Mouse (Mus musculus) hindbrain, postnatal 0 days (tissue): Measurements from ENCODE around the gene Iba57. TPM values are rescaled to one million over a fixed set of nuclear protein-coding genes. Genes with fewer than 3 reads are reported as not detected.
"Not testable (repeated sequence)": the region's sequence is repeated elsewhere in the genome, so short reads cannot be mapped to it uniquely, and the experiment has no call there.

Experiments
- ATAC-seq: fragments of 200-750 bp; cut with Nextera tagmentation; 2 replicates; pipeline ENCODE4 v1.8.0; 2017; ENCODE audit warnings: mild to moderate bottlenecking, moderate TSS enrichment, moderate library complexity
- DNase-seq: peaks from one replicate; pipeline ENCODE4 v3.0.0-alpha.2; 2015; ENCODE audit warnings: low spot score
- H3K27ac ChIP-seq: fragments of 300-500 bp; sonication (generic); 2 replicates; pipeline ENCODE4 v1.5.1; 2014; ENCODE audit warnings: mild to moderate bottlenecking
- H3K27me3 ChIP-seq: fragments of 300-500 bp; sonication (generic); 2 replicates; pipeline ENCODE4 v1.6.1; 2014; ENCODE audit warnings: low read length, mixed read lengths; ENCODE audit not compliant: insufficient read depth
- H3K36me3 ChIP-seq: fragments of 300-500 bp; sonication (generic); 2 replicates; pipeline ENCODE4 v1.6.1; 2014; ENCODE audit warnings: low read length, mixed read lengths; ENCODE audit not compliant: insufficient read depth
- H3K4me1 ChIP-seq: fragments of 300-500 bp; sonication (generic); 2 replicates; pipeline ENCODE4 v1.6.1; 2014; ENCODE audit warnings: antibody characterized with exemption, low read length, mixed read lengths; ENCODE audit not compliant: insufficient read depth
- H3K4me2 ChIP-seq: fragments of 300-500 bp; sonication (generic); 2 replicates; pipeline ENCODE4 v1.6.1; 2014; ENCODE audit warnings: low read depth, mild to moderate bottlenecking, low read length, moderate library complexity, mixed read lengths
- H3K4me3 ChIP-seq: fragments of 300-500 bp; sonication (generic); 2 replicates; pipeline ENCODE4 v1.5.1; 2014; ENCODE audit warnings: low read length
- H3K9ac ChIP-seq: fragments of 300-500 bp; sonication (generic); replicated peaks from 2 replicates; pipeline ENCODE4 v1.6.1; 2014; ENCODE audit warnings: mild to moderate bottlenecking, low read length, moderate library complexity, mixed read lengths
- H3K9me3 ChIP-seq: fragments of 300-500 bp; sonication (generic); 2 replicates; pipeline ENCODE4 v1.6.1; 2016; ENCODE audit warnings: low read length, mixed read lengths
- CTCF ChIP-seq: IDR thresholded peaks from 2 replicates; pipeline ENCODE4 v1.5.1; 2016; ENCODE audit warnings: antibody characterized with exemption, control low read depth, low read depth
- WGBS: fragments of 180-500 bp; shearing (Covaris S2); extraction: QIAGEN DNeasy Blood & Tissue Kit; methylation state at CpG from one replicate; pipeline ENCODE4 v1.1.7; 2014; 5-methylcytosine and 5-hydroxymethylcytosine counted together
- polyA plus RNA-seq: library from polyadenylated mRNA; unstranded; fragments of >200 nt; fragmentation: Nextera tagmentation; extraction: Ambion mirVana; gene quantifications from 2 replicates; pipeline ENCODE4 v1.2.1, GENCODE M21; 2015
- total RNA-seq: library from RNA; depleted of rRNA; stranded (reverse); fragments of >200 nt; gene quantifications from 2 replicates; pipeline ENCODE4 v1.2.3, GENCODE M21; 2014; rRNA removed

Gene Iba57
- total RNA-seq (13.3 and 14.8 TPM in 2 replicates), polyA plus RNA-seq (9.3 and 10.7 TPM in 2 replicates)

DNA sequence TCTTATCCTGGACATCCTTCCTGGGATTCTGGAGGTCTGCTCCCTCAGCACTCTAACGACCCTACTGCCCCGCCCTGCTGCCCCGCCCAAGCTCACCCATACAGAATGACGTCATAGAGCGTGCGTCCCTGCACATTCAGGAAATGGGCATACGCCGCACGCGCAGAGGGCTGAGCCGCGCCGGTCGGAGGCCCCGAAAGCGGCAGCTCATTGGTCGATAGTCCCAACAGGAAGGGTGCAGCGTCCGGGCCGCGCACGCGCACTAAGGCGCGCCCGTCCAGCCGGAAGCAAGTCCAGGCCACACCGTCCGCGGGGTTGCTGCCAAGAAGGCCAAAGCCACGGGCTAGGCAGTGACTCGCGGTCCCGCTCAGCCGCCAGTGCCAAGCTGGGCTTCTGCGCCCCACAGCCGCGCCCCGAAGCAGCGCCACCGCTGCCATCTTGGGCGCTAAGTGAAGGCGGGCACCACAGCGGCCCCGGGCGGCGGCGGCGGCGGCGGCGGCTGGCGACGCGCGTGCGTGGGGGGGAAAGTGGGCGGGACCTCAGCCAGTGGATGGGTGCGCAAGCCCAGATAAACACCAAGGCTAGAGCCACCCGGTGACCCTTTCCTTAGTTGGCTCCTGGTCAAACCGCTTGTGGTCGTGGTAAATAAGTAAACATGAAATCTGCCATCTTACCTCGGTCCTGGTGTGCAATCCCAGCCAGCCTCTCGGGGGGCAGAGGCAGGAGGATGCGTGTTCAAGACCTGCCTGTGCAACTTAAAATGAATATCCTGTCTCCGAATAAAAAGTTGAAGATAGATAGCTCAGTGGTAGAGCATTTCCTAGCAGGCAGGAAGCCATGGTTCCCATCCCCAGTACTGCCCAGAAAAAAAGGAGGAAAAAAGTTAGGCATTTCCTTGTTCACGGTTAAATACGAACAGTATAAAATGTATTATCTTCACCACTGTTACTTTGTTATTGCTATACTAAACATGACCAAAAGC, at the start of gene Iba57:
Gene Iba57 (minus strand): TSS at position 485 of the 982 bp plus-strand sequence.
- peak; percentile 99 for DNase-seq
- no peaks in the 10 kb centered on the region for H3K36me3 ChIP-seq
- ATAC-seq: peak; percentile 99
- H3K9me3 ChIP-seq: no peaks in the 10 kb centered on the region
- H3K4me3 ChIP-seq: peak within 1 kb of the TSS; percentile 57
- peaks cover 16% of the 10 kb centered on the region; the same call in 1 of the 2 replicates for H3K4me1 ChIP-seq
- H3K27ac ChIP-seq: peak within 1 kb of the TSS; percentile 98
- H3K27me3 ChIP-seq: no peaks in the 10 kb centered on the region
- no peak; the same call in 1 of the 2 replicates for TF ChIP-seq CTCF
- peak within 1 kb of the TSS; percentile 78 for H3K9ac ChIP-seq
- 3% methylated on average over 59 of the region's 68 CpGs for WGBS
- peak within 1 kb of the TSS; percentile 75 for H3K4me2 ChIP-seq

DNA sequence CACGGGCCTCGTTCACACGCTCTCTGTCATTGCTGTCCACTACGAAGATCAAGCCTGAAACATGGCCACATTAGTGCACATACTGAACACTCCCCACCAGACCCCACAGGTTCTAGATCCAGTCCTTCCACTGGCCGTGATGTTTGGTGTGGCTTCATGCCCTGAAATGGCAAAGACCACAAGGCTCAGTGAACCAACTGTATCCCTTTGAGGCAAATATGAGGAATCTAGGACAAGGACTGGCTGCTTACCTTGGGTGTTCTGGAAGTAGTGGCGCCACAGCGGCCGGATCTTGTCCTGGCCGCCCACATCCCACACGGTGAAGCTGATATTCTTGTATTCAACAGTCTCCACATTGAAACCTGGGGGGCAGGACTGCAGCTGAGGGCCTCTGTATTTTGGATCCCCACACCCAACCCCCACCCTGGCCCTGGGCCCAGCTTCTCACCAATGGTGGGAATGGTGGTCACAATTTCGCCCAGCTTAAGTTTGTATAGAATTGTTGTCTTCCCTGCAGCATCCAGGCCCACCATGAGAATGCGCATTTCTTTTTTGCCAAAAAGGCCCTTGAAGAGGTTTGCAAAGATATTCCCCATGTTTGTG, 49.5 kb upstream of the Iba57 start:
- Histone ChIP-seq H3K4me1 (0 out of 2 replicates have a peak, but pooled peaks cover 3% of the 10 kb centered on the region), H3K9me3 (no peaks in the 10 kb centered on the region), H3K27ac (no peak overlapping the region), H3K9ac (no peak overlapping the region), H3K4me3 (no peak overlapping the region), H3K36me3 (peaks cover 19% of the 10 kb centered on the region), H3K4me2 (no peak overlapping the region), H3K27me3 (no peaks in the 10 kb centered on the region)
- 91% methylated on average over 12 of the region's 12 CpGs for WGBS
- no peak for DNase-seq
- ATAC-seq: no peak
- no peak for TF ChIP-seq CTCF

DNA sequence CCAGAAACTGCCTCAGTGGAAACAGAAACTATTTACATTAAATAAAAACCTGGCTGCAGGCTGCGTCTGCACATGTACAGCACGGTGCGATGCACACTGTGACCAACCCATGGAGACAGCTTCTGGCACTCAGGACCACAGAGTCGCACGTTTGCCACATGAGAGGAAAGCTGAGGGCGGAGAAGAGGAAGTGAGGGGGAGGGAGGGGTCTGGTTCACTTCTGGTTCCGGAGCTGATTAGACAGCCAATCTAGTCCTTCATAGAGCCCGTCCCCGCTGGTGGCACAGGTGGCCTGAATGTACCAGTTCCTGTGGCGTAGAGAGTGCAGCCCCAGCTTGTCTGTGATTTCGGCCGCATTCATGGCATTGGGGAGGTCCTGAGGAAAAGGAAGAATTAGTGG, 48.8 kb upstream of the Iba57 start:
- not testable (repeated sequence) for DNase-seq, H3K4me2 ChIP-seq, H3K9ac ChIP-seq, H3K4me3 ChIP-seq, H3K9me3 ChIP-seq, H3K4me1 ChIP-seq, ATAC-seq, H3K27me3 ChIP-seq, H3K27ac ChIP-seq
- peaks cover 19% of the 10 kb centered on the region for H3K36me3 ChIP-seq
- 85% methylated on average over 12 of the region's 12 CpGs for WGBS

DNA sequence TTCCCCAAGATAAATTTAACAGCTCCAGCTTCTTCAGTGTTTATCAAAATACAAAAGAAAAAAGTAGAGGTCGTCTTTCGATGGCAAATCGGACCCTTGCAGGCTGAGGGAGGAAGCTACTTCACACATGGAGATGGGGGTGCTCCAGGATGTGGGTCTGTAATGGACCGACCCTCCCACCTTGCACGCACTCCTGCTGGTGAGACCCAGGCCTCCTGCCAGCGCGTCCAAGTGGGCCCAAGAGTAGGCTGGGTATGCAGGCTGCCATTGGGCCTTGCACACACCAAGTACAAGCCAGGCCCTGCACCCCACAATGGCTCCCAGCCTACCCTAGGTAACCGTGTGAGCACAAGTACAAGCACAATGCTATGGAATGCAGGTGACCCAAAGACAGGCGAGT, 48.0 kb upstream of the Iba57 start:
- ATAC-seq, H3K9ac ChIP-seq, H3K4me3 ChIP-seq, H3K4me1 ChIP-seq, H3K4me2 ChIP-seq, DNase-seq, H3K27me3 ChIP-seq, H3K27ac ChIP-seq, H3K9me3 ChIP-seq: not testable (repeated sequence)
- peaks cover 19% of the 10 kb centered on the region for H3K36me3 ChIP-seq
- 88% methylated on average over 9 of the region's 9 CpGs for WGBS

DNA sequence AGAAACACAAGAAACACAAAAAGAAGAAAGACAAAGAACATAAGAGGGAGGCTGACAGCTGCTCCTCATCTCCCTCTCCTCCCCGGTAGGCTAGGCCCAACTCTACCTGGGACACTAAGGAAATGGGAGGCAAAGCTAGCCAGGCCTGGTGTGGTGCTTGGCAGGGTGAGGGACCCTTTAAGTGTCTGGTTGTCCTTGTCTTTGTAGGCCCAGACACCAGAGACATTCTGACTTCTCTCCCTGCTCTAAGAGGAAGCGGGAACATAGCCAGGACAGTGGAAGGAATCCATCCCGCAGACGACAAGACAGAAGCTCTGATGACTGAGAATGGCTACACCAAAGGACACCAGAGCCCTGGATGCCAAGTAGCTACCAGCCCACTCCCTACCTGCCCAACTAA, 46.5 kb upstream of the Iba57 start:
- 72% methylated on average over 4 of the region's 4 CpGs for WGBS
- Histone ChIP-seq H3K27ac (no peak overlapping the region), H3K4me2 (no peak overlapping the region), H3K9ac (no peak overlapping the region), H3K9me3 (no peaks in the 10 kb centered on the region), H3K4me3 (no peak overlapping the region), H3K36me3 (peaks cover 34% of the 10 kb centered on the region), H3K27me3 (no peaks in the 10 kb centered on the region), H3K4me1 (0 out of 2 replicates have a peak, but pooled peaks cover 3% of the 10 kb centered on the region)
- no peak for TF ChIP-seq CTCF
- ATAC-seq (no peak), DNase-seq (no peak)

DNA sequence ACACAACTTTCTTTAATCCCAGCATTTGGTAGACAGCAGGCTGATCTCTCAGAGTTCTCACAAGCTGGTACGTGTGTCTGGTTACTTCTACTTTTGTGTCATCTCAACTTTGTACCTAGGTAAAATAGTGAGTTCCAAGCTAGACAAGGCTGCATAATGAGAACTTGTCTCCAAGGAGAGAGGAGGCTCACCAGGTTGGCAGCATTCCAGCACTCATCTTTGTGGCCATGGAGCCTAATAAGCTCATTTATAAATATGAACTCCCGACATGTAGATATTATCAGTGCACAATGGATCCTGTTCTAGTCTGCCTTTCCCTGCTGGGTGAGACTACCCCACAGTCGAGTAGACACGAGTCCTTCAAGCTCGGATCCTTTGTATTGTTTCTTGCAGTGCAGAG, 46.0 kb upstream of the Iba57 start:
- Histone ChIP-seq H3K27ac (peak overlapping the region; percentile 95; the same call in 1 of the 2 replicates), H3K9ac (no peak overlapping the region), H3K4me3 (no peak overlapping the region), H3K27me3 (no peaks in the 10 kb centered on the region), H3K4me1 (0 out of 2 replicates have a peak, but pooled peaks cover 3% of the 10 kb centered on the region), H3K9me3 (no peaks in the 10 kb centered on the region), H3K4me2 (peak overlapping the region; percentile 89), H3K36me3 (peaks cover 34% of the 10 kb centered on the region)
- DNase-seq (peak; percentile 8), ATAC-seq (no peak)
- no peak for TF ChIP-seq CTCF
- 44% methylated on average over 5 of the region's 5 CpGs for WGBS
